Mouse (Mus musculus) ES-Bruce4 (cell line): Measurements from ENCODE around the gene Myom3.

Experiments
- CTCF ChIP-seq: IDR thresholded peaks from one replicate; pipeline ENCODE4 v1.8.1; 2011; ENCODE audit warnings: low read depth, low read length
- EP300 ChIP-seq: IDR thresholded peaks from 2 replicates; pipeline ENCODE4 v1.6.1; 2011; ENCODE audit warnings: low read depth, low read length; ENCODE audit not compliant: insufficient read depth
- POLR2A ChIP-seq: IDR thresholded peaks from one replicate; pipeline ENCODE4 v1.8.1; 2011; ENCODE audit warnings: low read length; ENCODE audit not compliant: insufficient read depth

GRCm38 (mm10) chr4:135832070-135832469 is 72.6 kb downstream of the Myom3 start:
- TF ChIP-seq CTCF (no peak), POLR2A (no peak), EP300 (no peak)
